Mouse (Mus musculus): ENCODE data around the gene Qk.

- TF ChIP-seq CTCF (IDR thresholded peaks at IDR 0.05; ENCODE audit: borderline replicate concordance, insufficient read depth, low read depth, low read length) (no peak), POLR2A (IDR thresholded peaks at IDR 0.05; ENCODE audit: borderline replicate concordance, insufficient read depth, low read length) (no peak)
Observed at GRCm38 (mm10) chr17:10367044-10367443, 47.4 kb upstream of the Qk start.

Measured in cerebellum, adult 2 months (tissue).